Mouse (Mus musculus) bone marrow macrophage, adult 2 months (primary cell): ENCODE results near the gene Cmtm2a. TPM values are rescaled to one million over a fixed set of nuclear protein-coding genes. Genes with fewer than 3 reads are reported as not detected.
"Not testable (repeated sequence)": the region's sequence is repeated elsewhere in the genome, so short reads cannot be mapped to it uniquely, and the experiment has no call there.

Experiments
- H3K27ac ChIP-seq: 2 replicates; pipeline ENCODE4 v1.5.1; 2012; ENCODE audit warnings: low read depth, low read length; ENCODE audit not compliant: insufficient read depth
- H3K4me1 ChIP-seq: 2 replicates; pipeline ENCODE4 v1.6.1; 2012; ENCODE audit warnings: low read length; ENCODE audit not compliant: control insufficient read depth, insufficient read depth
- H3K4me3 ChIP-seq: 2 replicates; pipeline ENCODE4 v1.5.1; 2012; ENCODE audit warnings: mild to moderate bottlenecking, low read length, moderate library complexity; ENCODE audit not compliant: insufficient read depth
- CTCF ChIP-seq: IDR thresholded peaks from 2 replicates; pipeline ENCODE4 v1.5.1; 2012; ENCODE audit warnings: low read depth, mild to moderate bottlenecking, low read length, moderate library complexity
- POLR2A ChIP-seq: IDR thresholded peaks from 2 replicates; pipeline ENCODE4 v1.6.1; 2012; ENCODE audit warnings: mild to moderate bottlenecking, low read depth, low read length, borderline replicate concordance
- polyA plus RNA-seq: library from polyadenylated mRNA; stranded (reverse); fragments of >200 nt; gene quantifications from 2 replicates; pipeline ENCODE4 v1.2.4, GENCODE M21; 2012; ENCODE audit not compliant: missing spikeins, insufficient read depth, insufficient read length

Cmtm2a gene
- polyA plus RNA-seq = not detected in 2 replicates

- not testable (repeated sequence) for H3K4me3 ChIP-seq, H3K27ac ChIP-seq
Measured at GRCm38 (mm10) chr8:104293081-104293480, at the start of gene Cmtm2a. Gene Cmtm2a (minus strand): TSS chr8:104293181.

GRCm38 (mm10) chr8:104342426-104342825 lies 49.4 kb upstream of the Cmtm2a start:
- peak overlapping the region; percentile 74 for H3K27ac ChIP-seq
- H3K4me3 ChIP-seq = peak overlapping the region; percentile 18; the same call in 1 of the 2 replicates
- H3K4me1 ChIP-seq = peaks cover 41% of the 10 kb centered on the region
- no peak for TF ChIP-seq POLR2A
- no peak for TF ChIP-seq CTCF

More at GRCm38 (mm10) chr8:104293081-104293480, at the start of gene Cmtm2a:
- not testable (repeated sequence) for H3K4me1 ChIP-seq

GRCm38 (mm10) chr8:104341678-104342077 lies 48.7 kb upstream of the Cmtm2a start:
- peaks cover 41% of the 10 kb centered on the region for H3K4me1 ChIP-seq
- peak overlapping the region; percentile 80 for H3K4me3 ChIP-seq
- TF ChIP-seq POLR2A = no peak
- TF ChIP-seq CTCF = no peak
- H3K27ac ChIP-seq = peak overlapping the region; percentile 74

GRCm38 (mm10) chr8:104341106-104341561 lies 48.2 kb upstream of the Cmtm2a start:
- H3K4me1 ChIP-seq = peaks cover 41% of the 10 kb centered on the region
- H3K4me3 ChIP-seq = peak overlapping the region; percentile 80
- TF ChIP-seq CTCF (no peak), POLR2A (0 out of 2 replicates have a peak, but pooled peaks have one; percentile 0)
- peak overlapping the region; percentile 98 for H3K27ac ChIP-seq

- TF ChIP-seq POLR2A (no peak), CTCF (0 out of 2 replicates have a peak, but pooled peaks have one; percentile 21)
- Histone ChIP-seq H3K4me3 (peak overlapping the region; percentile 80), H3K27ac (peak overlapping the region; percentile 98), H3K4me1 (peaks cover 41% of the 10 kb centered on the region)
Measured at GRCm38 (mm10) chr8:104340233-104341105, 47.5 kb upstream of the Cmtm2a start.

GRCm38 (mm10) chr8:104339983-104340232 lies 46.9 kb upstream of the Cmtm2a start:
- peaks cover 41% of the 10 kb centered on the region for H3K4me1 ChIP-seq
- no peak for TF ChIP-seq CTCF
- TF ChIP-seq POLR2A = no peak
- peak overlapping the region; percentile 80 for H3K4me3 ChIP-seq
- peak overlapping the region; percentile 98 for H3K27ac ChIP-seq

- Histone ChIP-seq H3K27ac (peak within 1 kb of the TSS; percentile 98), H3K4me3 (peak within 1 kb of the TSS; percentile 80), H3K4me1 (peaks cover 41% of the 10 kb centered on the region)
- TF ChIP-seq POLR2A (no peak), CTCF (no peak)
Measured at GRCm38 (mm10) chr8:104339229-104339982, 46.4 kb upstream of the Cmtm2a start, which contains the start of gene Cmtm3. Gene Cmtm3 (plus strand): TSS chr8:104339410.

- TF ChIP-seq POLR2A (no peak), CTCF (no peak)
- Histone ChIP-seq H3K4me3 (no peak overlapping the region), H3K4me1 (peaks cover 37% of the 10 kb centered on the region), H3K27ac (no peak overlapping the region)
Measured at GRCm38 (mm10) chr8:104337890-104338289, 44.9 kb upstream of the Cmtm2a start.

- Histone ChIP-seq H3K4me1 (peaks cover 28% of the 10 kb centered on the region), H3K4me3 (no peak overlapping the region), H3K27ac (no peak overlapping the region)
- TF ChIP-seq CTCF = no peak
- TF ChIP-seq POLR2A = no peak
Measured at GRCm38 (mm10) chr8:104336806-104337205, 43.8 kb upstream of the Cmtm2a start.

GRCm38 (mm10) chr8:104334196-104334595 lies 41.2 kb upstream of the Cmtm2a start:
- H3K4me1 ChIP-seq = peaks cover 25% of the 10 kb centered on the region
- peak overlapping the region; percentile 90 for H3K27ac ChIP-seq
- TF ChIP-seq POLR2A = no peak
- no peak for TF ChIP-seq CTCF
- no peak overlapping the region for H3K4me3 ChIP-seq
